Mouse (Mus musculus): ENCODE results near the gene Kif17. TPM values are rescaled to one million over a fixed set of nuclear protein-coding genes. Genes with fewer than 3 reads are reported as not detected.
"Not testable (repeated sequence)": the region's sequence is repeated elsewhere in the genome, so short reads cannot be mapped to it uniquely, and the experiment has no call there.

Kif17 gene
- polyA plus RNA-seq, 1 experiment from 2014 or later, result 0.21 TPM

GRCm38 (mm10) chr4:138326077-138326695, 76.0 kb downstream of the Kif17 start, which contains the start of gene Pink1:
Gene Pink1 (minus strand): TSS chr4:138326307.
- WGBS, result 4% methylated on average over 32 of the region's 41 CpGs
- peak within 1 kb of the TSS; percentile 100 for H3K27ac ChIP-seq (replicated peaks)
- H3K9me3 ChIP-seq (ENCODE audit: control insufficient read depth, low read length), result no peaks in the 10 kb centered on the region
- no peaks in the 10 kb centered on the region for H3K36me3 ChIP-seq (ENCODE audit: control insufficient read depth, insufficient read depth, low read length)
- peak within 1 kb of the TSS; percentile 67 for H3K4me2 ChIP-seq (replicated peaks; ENCODE audit: low read depth)
- ATAC-seq (ENCODE audit: low FRiP score, low TSS enrichment) (peak; percentile 74), DNase-seq (ENCODE audit: low spot score) (peak; percentile 92)
- H3K27me3 ChIP-seq (ENCODE audit: control insufficient read depth, insufficient read depth, low read length), result no peaks in the 10 kb centered on the region
- TF ChIP-seq EP300 (optimal IDR thresholded peaks at IDR 0.05), result peak; percentile 39
- peak; percentile 87 for TF ChIP-seq CTCF (IDR thresholded peaks at IDR 0.05; ENCODE audit: low read depth)
- peak within 1 kb of the TSS; percentile 99 for H3K9ac ChIP-seq (ENCODE audit: low read length)
- peak within 1 kb of the TSS; percentile 94 for H3K4me3 ChIP-seq (ENCODE audit: low read depth, low read length)
- no peaks in the 10 kb centered on the region for H3K4me1 ChIP-seq (replicated peaks; ENCODE audit: control insufficient read depth, insufficient read depth)

GRCm38 (mm10) chr4:138327155-138327554, 76.9 kb downstream of the Kif17 start:
- not testable (repeated sequence) for H3K9me3 ChIP-seq (ENCODE audit: control insufficient read depth, low read length); H3K27me3 ChIP-seq (ENCODE audit: control insufficient read depth, insufficient read depth, low read length); H3K4me1 ChIP-seq (replicated peaks; ENCODE audit: control insufficient read depth, insufficient read depth); H3K4me3 ChIP-seq (ENCODE audit: low read depth, low read length); H3K4me2 ChIP-seq (replicated peaks; ENCODE audit: low read depth); H3K36me3 ChIP-seq (ENCODE audit: control insufficient read depth, insufficient read depth, low read length); ATAC-seq (ENCODE audit: low FRiP score, low TSS enrichment); H3K27ac ChIP-seq (replicated peaks); DNase-seq (ENCODE audit: low spot score); H3K9ac ChIP-seq (ENCODE audit: low read length)
- 48% methylated on average over 8 of the region's 12 CpGs for WGBS
- TF ChIP-seq CTCF (IDR thresholded peaks at IDR 0.05; ENCODE audit: low read depth), result 0 out of 2 replicates have a peak, but pooled peaks have one; percentile 7

- TF ChIP-seq EP300 (optimal IDR thresholded peaks at IDR 0.05) (no peak), CTCF (IDR thresholded peaks at IDR 0.05; ENCODE audit: low read depth) (no peak; the same call in 1 of the 2 replicates)
- 0 out of 2 replicates have a peak overlapping the region, but pooled peaks have one; percentile 4 for H3K4me3 ChIP-seq (ENCODE audit: low read depth, low read length)
- peak overlapping the region; percentile 45; the same call in 1 of the 2 replicates for H3K27ac ChIP-seq (replicated peaks)
- whole genome bisulfite sequencing, result 67% methylated on average over 7 of the region's 7 CpGs
- 0 out of 2 replicates have a peak overlapping the region, but pooled peaks have one; percentile 14 for H3K4me2 ChIP-seq (replicated peaks; ENCODE audit: low read depth)
- H3K27me3 ChIP-seq (ENCODE audit: control insufficient read depth, insufficient read depth, low read length), result no peaks in the 10 kb centered on the region
- H3K9ac ChIP-seq (ENCODE audit: low read length), result no peak overlapping the region
- DNase-seq (ENCODE audit: low spot score), result no peak
- no peak for ATAC-seq (ENCODE audit: low FRiP score, low TSS enrichment)
- H3K36me3 ChIP-seq (ENCODE audit: control insufficient read depth, insufficient read depth, low read length), result no peaks in the 10 kb centered on the region
- H3K9me3 ChIP-seq (ENCODE audit: control insufficient read depth, low read length), result no peaks in the 10 kb centered on the region
- H3K4me1 ChIP-seq (replicated peaks; ENCODE audit: control insufficient read depth, insufficient read depth), result no peaks in the 10 kb centered on the region
Measured at GRCm38 (mm10) chr4:138327891-138328470, 77.7 kb downstream of the Kif17 start.

GRCm38 (mm10) chr4:138330264-138330671, 80.0 kb downstream of the Kif17 start:
- Histone ChIP-seq H3K4me1 (replicated peaks; ENCODE audit: control insufficient read depth, insufficient read depth) (no peaks in the 10 kb centered on the region), H3K27ac (replicated peaks) (no peak overlapping the region), H3K9me3 (ENCODE audit: control insufficient read depth, low read length) (no peaks in the 10 kb centered on the region), H3K4me2 (replicated peaks; ENCODE audit: low read depth) (no peak overlapping the region), H3K36me3 (ENCODE audit: control insufficient read depth, insufficient read depth, low read length) (no peaks in the 10 kb centered on the region), H3K27me3 (ENCODE audit: control insufficient read depth, insufficient read depth, low read length) (no peaks in the 10 kb centered on the region), H3K4me3 (ENCODE audit: low read depth, low read length) (no peak overlapping the region), H3K9ac (ENCODE audit: low read length) (no peak overlapping the region)
- ATAC-seq (ENCODE audit: low FRiP score, low TSS enrichment), result no peak
- no peak for TF ChIP-seq EP300 (optimal IDR thresholded peaks at IDR 0.05)
- TF ChIP-seq CTCF (IDR thresholded peaks at IDR 0.05; ENCODE audit: low read depth), result no peak
- DNase-seq (ENCODE audit: low spot score), result no peak
- 12% methylated on average over 15 of the region's 15 CpGs for WGBS

- no peak overlapping the region for H3K4me3 ChIP-seq (ENCODE audit: low read depth, low read length)
- H3K4me2 ChIP-seq (replicated peaks; ENCODE audit: low read depth), result no peak overlapping the region
- TF ChIP-seq EP300 (optimal IDR thresholded peaks at IDR 0.05), result no peak
- TF ChIP-seq CTCF (IDR thresholded peaks at IDR 0.05; ENCODE audit: low read depth), result no peak
- DNase-seq (ENCODE audit: low spot score) (no peak), ATAC-seq (ENCODE audit: low FRiP score, low TSS enrichment) (no peak)
- H3K9ac ChIP-seq (ENCODE audit: low read length), result no peak overlapping the region; the same call in 1 of the 2 replicates
- WGBS, result 75% methylated on average over 9 of the region's 9 CpGs
- no peaks in the 10 kb centered on the region for H3K27me3 ChIP-seq (ENCODE audit: control insufficient read depth, insufficient read depth, low read length)
- no peak overlapping the region for H3K27ac ChIP-seq (replicated peaks)
- H3K36me3 ChIP-seq (ENCODE audit: control insufficient read depth, insufficient read depth, low read length), result no peaks in the 10 kb centered on the region
- no peaks in the 10 kb centered on the region for H3K4me1 ChIP-seq (replicated peaks; ENCODE audit: control insufficient read depth, insufficient read depth)
- H3K9me3 ChIP-seq (ENCODE audit: control insufficient read depth, low read length), result no peaks in the 10 kb centered on the region
Measured at GRCm38 (mm10) chr4:138331647-138332046, 81.4 kb downstream of the Kif17 start.

- H3K27ac ChIP-seq (replicated peaks), result no peak overlapping the region
- no peak for TF ChIP-seq CTCF (IDR thresholded peaks at IDR 0.05; ENCODE audit: low read depth)
- TF ChIP-seq EP300 (optimal IDR thresholded peaks at IDR 0.05), result no peak
- no peaks in the 10 kb centered on the region for H3K36me3 ChIP-seq (ENCODE audit: control insufficient read depth, insufficient read depth, low read length)
- H3K27me3 ChIP-seq (ENCODE audit: control insufficient read depth, insufficient read depth, low read length), result no peaks in the 10 kb centered on the region
- WGBS, result 56% methylated on average over 4 of the region's 4 CpGs
- no peak overlapping the region for H3K9ac ChIP-seq (ENCODE audit: low read length)
- no peaks in the 10 kb centered on the region for H3K9me3 ChIP-seq (ENCODE audit: control insufficient read depth, low read length)
- no peaks in the 10 kb centered on the region for H3K4me1 ChIP-seq (replicated peaks; ENCODE audit: control insufficient read depth, insufficient read depth)
- DNase-seq (ENCODE audit: low spot score) (peak; percentile 35), ATAC-seq (ENCODE audit: low FRiP score, low TSS enrichment) (peak; percentile 62)
- no peak overlapping the region for H3K4me2 ChIP-seq (replicated peaks; ENCODE audit: low read depth)
- no peak overlapping the region for H3K4me3 ChIP-seq (ENCODE audit: low read depth, low read length)
Measured at GRCm38 (mm10) chr4:138333135-138333534, 82.9 kb downstream of the Kif17 start.

Measured in stomach, postnatal 0 days (tissue).